Mouse (Mus musculus) stomach, embryonic 15.5 days (tissue): ENCODE measurements around the gene Cep19. TPM values are rescaled to one million over a fixed set of nuclear protein-coding genes. Genes with fewer than 3 reads are reported as not detected.
A peak's percentile ranks its signal among the peaks of the same experiment; 100 is the strongest.

Source experiments
- ATAC-seq: fragments of 200-750 bp; cut with Nextera tagmentation; 2 replicates; pipeline ENCODE4 v1.8.0; 2017; ENCODE audit warnings: low read depth, moderate number of reproducible peaks, moderate TSS enrichment; ENCODE audit not compliant: insufficient read depth, low FRiP score
- H3K27ac ChIP-seq: fragments of 300-500 bp; sonication (generic); 2 replicates; pipeline ENCODE4 v1.5.1; 2015; ENCODE audit warnings: mild to moderate bottlenecking, inconsistent platforms
- H3K27me3 ChIP-seq: fragments of 300-500 bp; sonication (generic); replicated peaks from 2 replicates; pipeline ENCODE4 v1.6.1; 2015; ENCODE audit warnings: inconsistent platforms
- H3K36me3 ChIP-seq: fragments of 300-500 bp; sonication (generic); 2 replicates; pipeline ENCODE4 v1.6.1; 2015; ENCODE audit warnings: inconsistent platforms
- H3K4me1 ChIP-seq: fragments of 300-500 bp; sonication (generic); 2 replicates; pipeline ENCODE4 v1.6.1; 2015; ENCODE audit warnings: inconsistent platforms
- H3K4me2 ChIP-seq: fragments of 300-500 bp; sonication (generic); 2 replicates; pipeline ENCODE4 v1.6.1; 2015; ENCODE audit warnings: mild to moderate bottlenecking, inconsistent platforms
- H3K4me3 ChIP-seq: fragments of 300-500 bp; sonication (generic); replicated peaks from 2 replicates; pipeline ENCODE4 v1.5.1; 2015; ENCODE audit warnings: inconsistent platforms
- H3K9ac ChIP-seq: fragments of 300-500 bp; sonication (generic); 2 replicates; pipeline ENCODE4 v1.6.1; 2015; ENCODE audit warnings: inconsistent platforms
- H3K9me3 ChIP-seq: fragments of 300-500 bp; sonication (generic); 2 replicates; pipeline ENCODE4 v1.6.1; 2016; ENCODE audit warnings: inconsistent platforms
- WGBS: fragments of 180-500 bp; shearing (Covaris S2); methylation state at CpG from one replicate; pipeline ENCODE4 v1.1.7; 2015; 5-methylcytosine and 5-hydroxymethylcytosine counted together
- polyA plus RNA-seq: library from polyadenylated mRNA; unstranded; fragments of >200 nt; fragmentation: Nextera tagmentation; extraction: Ambion mirVana; gene quantifications from 2 replicates; pipeline ENCODE4 v1.2.1, GENCODE M21; 2015

Cep19 gene
- polyA plus RNA-seq, 1 experiment from 2014 or later: 27.8 TPM

DNA sequence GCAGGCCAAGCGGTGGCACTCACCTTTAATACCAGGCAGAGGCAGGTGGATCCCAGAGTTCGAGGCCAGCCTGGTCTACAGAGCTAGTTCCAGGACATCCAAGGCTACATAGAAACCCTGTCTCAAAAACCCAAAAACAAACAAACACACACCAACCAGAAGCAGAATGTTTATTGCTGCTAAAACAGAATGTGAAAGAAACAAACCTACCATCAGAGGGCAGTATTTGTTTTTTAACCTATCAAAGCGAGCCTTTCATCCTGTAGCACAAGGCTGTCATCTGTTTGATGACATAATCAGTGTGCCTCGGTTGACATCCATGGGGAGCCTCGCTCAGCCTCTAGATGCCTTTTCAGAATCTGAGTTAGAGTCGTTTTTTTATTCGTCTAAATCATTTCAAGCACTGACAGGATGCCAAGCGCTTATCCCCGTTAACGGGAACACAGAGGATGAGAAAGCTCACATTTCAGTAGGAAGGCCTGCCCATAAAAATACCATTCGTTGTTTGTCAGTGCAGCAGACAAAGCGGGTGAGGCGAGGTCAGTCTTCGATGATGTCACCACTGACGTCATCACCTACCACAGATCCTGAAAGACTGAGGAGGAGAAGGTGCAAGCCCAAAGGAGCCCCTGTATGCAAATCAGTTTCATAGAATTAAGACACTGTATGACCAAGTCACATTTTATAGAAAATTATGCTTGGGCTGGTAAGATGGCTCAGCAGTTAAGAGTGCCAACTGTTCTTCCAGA is 11.5 kb downstream of the Cep19 start:
- Histone ChIP-seq H3K4me1 (no peaks in the 10 kb centered on the region; the same call in 1 of the 2 replicates), H3K27me3 (no peaks in the 10 kb centered on the region), H3K4me3 (no peak overlapping the region), H3K27ac (no peak overlapping the region), H3K9me3 (no peaks in the 10 kb centered on the region), H3K4me2 (no peak overlapping the region), H3K36me3 (peaks cover 8% of the 10 kb centered on the region; the same call in 1 of the 2 replicates), H3K9ac (no peak overlapping the region)
- ATAC-seq: no peak
- WGBS: 68% methylated on average over 15 of the region's 15 CpGs

- H3K4me2 ChIP-seq: no peak overlapping the region
- WGBS: 56% methylated on average over 23 of the region's 23 CpGs
Measured at GRCm38 (mm10) chr16:32113541-32114218, 14.1 kb downstream of the Cep19 start.

GRCm38 (mm10) chr16:32114406-32114805 is 14.8 kb downstream of the Cep19 start:
- Histone ChIP-seq H3K4me3 (no peak overlapping the region), H3K9me3 (no peaks in the 10 kb centered on the region), H3K36me3 (no peaks in the 10 kb centered on the region), H3K4me1 (no peaks in the 10 kb centered on the region; the same call in 1 of the 2 replicates), H3K27me3 (no peaks in the 10 kb centered on the region), H3K27ac (no peak overlapping the region; the same call in 1 of the 2 replicates), H3K4me2 (no peak overlapping the region), H3K9ac (no peak overlapping the region)
- WGBS: 79% methylated on average over 10 of the region's 10 CpGs
- no peak for ATAC-seq

More at GRCm38 (mm10) chr16:32113541-32114218, 14.1 kb downstream of the Cep19 start:
- Histone ChIP-seq H3K36me3 (no peaks in the 10 kb centered on the region), H3K9me3 (no peaks in the 10 kb centered on the region), H3K4me1 (no peaks in the 10 kb centered on the region; the same call in 1 of the 2 replicates), H3K27me3 (no peaks in the 10 kb centered on the region), H3K4me3 (no peak overlapping the region), H3K27ac (no peak overlapping the region), H3K9ac (no peak overlapping the region)
- peak; percentile 45; the same call in 1 of the 2 replicates for ATAC-seq

- Histone ChIP-seq H3K9ac (no peak overlapping the region), H3K4me2 (no peak overlapping the region), H3K4me1 (no peaks in the 10 kb centered on the region; the same call in 1 of the 2 replicates), H3K27ac (no peak overlapping the region; the same call in 1 of the 2 replicates), H3K27me3 (no peaks in the 10 kb centered on the region), H3K4me3 (no peak overlapping the region), H3K9me3 (no peaks in the 10 kb centered on the region), H3K36me3 (no peaks in the 10 kb centered on the region)
- ATAC-seq: no peak
- 14% methylated on average over 15 of the region's 15 CpGs for WGBS
Measured at GRCm38 (mm10) chr16:32114968-32115695, 15.5 kb downstream of the Cep19 start.

GRCm38 (mm10) chr16:32115781-32116180 is 16.2 kb downstream of the Cep19 start:
- no peaks in the 10 kb centered on the region for H3K27me3 ChIP-seq
- no peaks in the 10 kb centered on the region for H3K9me3 ChIP-seq

GRCm38 (mm10) chr16:32116186-32116585 is 16.6 kb downstream of the Cep19 start:
- ATAC-seq: no peak
- 31% methylated on average over 5 of the region's 5 CpGs for WGBS
- no peak overlapping the region for H3K27ac ChIP-seq

More at GRCm38 (mm10) chr16:32115781-32116180, 16.2 kb downstream of the Cep19 start:
- WGBS: 43% methylated on average over 6 of the region's 6 CpGs
- Histone ChIP-seq H3K4me2 (peak overlapping the region; percentile 3; the same call in 1 of the 2 replicates), H3K4me1 (no peaks in the 10 kb centered on the region; the same call in 1 of the 2 replicates), H3K4me3 (no peak overlapping the region), H3K27ac (no peak overlapping the region), H3K36me3 (no peaks in the 10 kb centered on the region), H3K9ac (no peak overlapping the region)
- ATAC-seq: no peak

GRCm38 (mm10) chr16:32120454-32120853 is 20.9 kb downstream of the Cep19 start:
- WGBS: 78% methylated on average over 3 of the region's 3 CpGs
- Histone ChIP-seq H3K4me1 (no peaks in the 10 kb centered on the region; the same call in 1 of the 2 replicates), H3K27me3 (no peaks in the 10 kb centered on the region)

More at GRCm38 (mm10) chr16:32116186-32116585, 16.6 kb downstream of the Cep19 start:
- no peaks in the 10 kb centered on the region; the same call in 1 of the 2 replicates for H3K4me1 ChIP-seq
- H3K9me3 ChIP-seq: no peaks in the 10 kb centered on the region
- H3K9ac ChIP-seq: no peak overlapping the region
- H3K36me3 ChIP-seq: no peaks in the 10 kb centered on the region
- peak overlapping the region; percentile 3; the same call in 1 of the 2 replicates for H3K4me2 ChIP-seq
- H3K27me3 ChIP-seq: no peaks in the 10 kb centered on the region
- H3K4me3 ChIP-seq: no peak overlapping the region

GRCm38 (mm10) chr16:32124020-32124419 is 24.4 kb downstream of the Cep19 start:
- no peaks in the 10 kb centered on the region for H3K4me1 ChIP-seq
- H3K27me3 ChIP-seq: no peaks in the 10 kb centered on the region
- no peaks in the 10 kb centered on the region for H3K36me3 ChIP-seq
- H3K9ac ChIP-seq: no peak overlapping the region
- H3K27ac ChIP-seq: no peak overlapping the region; the same call in 1 of the 2 replicates
- no peaks in the 10 kb centered on the region for H3K9me3 ChIP-seq
- H3K4me3 ChIP-seq: no peak overlapping the region
- WGBS: 88% methylated on average over 7 of the region's 7 CpGs
- H3K4me2 ChIP-seq: no peak overlapping the region
- ATAC-seq: no peak

More at GRCm38 (mm10) chr16:32120454-32120853, 20.9 kb downstream of the Cep19 start:
- Histone ChIP-seq H3K9me3 (no peaks in the 10 kb centered on the region), H3K4me2 (no peak overlapping the region), H3K27ac (no peak overlapping the region), H3K4me3 (no peak overlapping the region), H3K9ac (no peak overlapping the region), H3K36me3 (no peaks in the 10 kb centered on the region)
- ATAC-seq: no peak

DNA sequence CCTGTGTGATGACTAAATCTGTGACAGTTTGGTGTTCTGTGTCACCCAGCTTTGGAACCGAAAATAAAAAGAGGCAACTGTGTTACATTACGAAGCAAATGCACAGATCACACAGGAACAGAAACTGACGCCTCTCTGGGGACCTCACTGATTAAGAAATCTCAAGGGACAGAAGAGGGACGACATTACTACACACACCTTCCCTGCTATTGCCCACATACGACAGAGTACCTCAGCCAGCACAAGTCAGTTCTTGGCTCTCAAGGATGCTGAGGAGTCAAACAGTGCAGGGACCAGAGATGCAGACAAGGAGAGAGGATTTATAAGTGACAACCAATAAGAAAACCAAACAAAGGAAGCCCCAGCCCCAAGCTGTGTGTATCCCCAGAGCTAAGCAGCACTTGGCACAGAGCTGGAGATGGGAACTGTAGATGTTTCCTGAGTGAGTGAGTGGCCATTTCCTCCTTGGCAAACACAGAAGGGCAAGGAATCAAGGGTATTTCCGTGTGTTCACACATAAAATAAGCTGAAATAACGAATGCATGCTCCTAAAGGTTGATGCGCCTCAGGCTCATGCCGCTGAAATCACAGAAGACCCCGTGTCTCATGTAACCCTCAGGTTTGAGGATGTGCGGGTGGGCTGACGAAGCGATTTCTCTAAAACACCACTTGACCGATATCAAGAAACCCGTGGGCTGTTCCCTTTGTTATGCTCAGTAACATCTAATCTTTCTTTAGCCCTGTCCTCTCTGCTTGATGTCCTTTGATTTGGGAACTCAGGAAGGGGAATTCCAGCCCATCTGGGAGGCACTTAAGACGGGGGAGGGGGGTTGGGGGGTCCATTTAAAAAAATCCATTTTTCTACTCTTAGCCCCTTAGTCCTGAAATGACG is 25.1 kb downstream of the Cep19 start:
- Histone ChIP-seq H3K27ac (peak overlapping the region; percentile 21; the same call in 1 of the 2 replicates), H3K36me3 (no peaks in the 10 kb centered on the region), H3K4me3 (no peak overlapping the region), H3K4me2 (0 out of 2 replicates have a peak overlapping the region, but pooled peaks have one; percentile 21), H3K27me3 (no peaks in the 10 kb centered on the region), H3K9me3 (no peaks in the 10 kb centered on the region), H3K4me1 (no peaks in the 10 kb centered on the region), H3K9ac (no peak overlapping the region)
- 63% methylated on average over 17 of the region's 17 CpGs for WGBS
- ATAC-seq: no peak

DNA sequence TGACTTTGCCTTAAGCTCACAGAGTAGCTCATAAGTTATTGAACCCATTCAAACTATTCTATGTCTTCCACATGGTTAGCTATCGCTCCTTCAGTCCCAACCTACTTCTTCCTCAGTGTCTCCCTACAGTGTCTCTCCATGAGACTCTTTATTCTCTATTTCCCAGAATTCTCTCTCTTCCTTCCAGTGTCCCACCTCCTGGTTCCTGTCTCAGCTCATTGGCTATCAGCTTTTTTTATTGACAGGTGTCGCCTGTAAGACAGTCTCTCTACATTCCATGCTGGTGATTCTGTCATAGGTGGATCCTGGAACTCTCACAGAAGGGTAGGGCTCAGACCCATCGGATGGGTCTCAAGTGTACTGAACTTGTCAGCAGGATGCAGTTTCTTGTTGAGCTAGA is 25.8 kb downstream of the Cep19 start:
- WGBS: 90% methylated on average over 3 of the region's 3 CpGs
- no peak overlapping the region for H3K9ac ChIP-seq
- no peak for ATAC-seq
- no peaks in the 10 kb centered on the region for H3K4me1 ChIP-seq
- no peaks in the 10 kb centered on the region for H3K27me3 ChIP-seq
- H3K27ac ChIP-seq: no peak overlapping the region
- H3K9me3 ChIP-seq: no peaks in the 10 kb centered on the region
- no peak overlapping the region for H3K4me2 ChIP-seq
- H3K36me3 ChIP-seq: no peaks in the 10 kb centered on the region
- no peak overlapping the region for H3K4me3 ChIP-seq

DNA sequence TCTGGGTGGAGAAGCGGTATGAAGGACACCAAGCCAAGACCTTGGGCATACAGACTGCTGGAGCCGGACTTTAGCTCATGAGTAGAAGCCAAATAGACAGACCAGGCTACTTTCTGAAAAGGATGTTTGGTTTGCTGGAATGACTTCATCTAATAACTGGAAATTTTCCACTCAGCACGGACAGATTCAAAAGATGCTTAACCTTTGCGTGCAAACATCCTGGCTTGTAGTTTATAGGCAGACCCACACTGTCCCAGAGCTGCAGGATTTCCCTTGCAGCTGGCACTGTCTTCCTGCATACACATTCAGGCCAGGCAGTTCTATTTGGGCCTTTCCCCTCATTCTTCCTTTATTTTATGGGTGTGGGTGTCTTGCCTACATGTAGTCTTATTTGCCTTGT is 27.4 kb downstream of the Cep19 start:
- Histone ChIP-seq H3K9ac (no peak overlapping the region), H3K4me1 (no peaks in the 10 kb centered on the region), H3K36me3 (no peaks in the 10 kb centered on the region), H3K27me3 (no peaks in the 10 kb centered on the region), H3K4me2 (no peak overlapping the region), H3K9me3 (no peaks in the 10 kb centered on the region), H3K27ac (peak overlapping the region; percentile 4; the same call in 1 of the 2 replicates), H3K4me3 (no peak overlapping the region)
- 70% methylated on average over 4 of the region's 4 CpGs for WGBS
- no peak for ATAC-seq
